Mouse (Mus musculus): ENCODE measurements around the gene Adarb2. TPM values are rescaled to one million over a fixed set of nuclear protein-coding genes. Genes with fewer than 3 reads are reported as not detected.

Adarb2 gene
- 1.8 and 2.3 TPM in 2 replicates for polyA plus RNA-seq (2015; fragmentation: Nextera tagmentation; extraction: Ambion mirVana)

DNA sequence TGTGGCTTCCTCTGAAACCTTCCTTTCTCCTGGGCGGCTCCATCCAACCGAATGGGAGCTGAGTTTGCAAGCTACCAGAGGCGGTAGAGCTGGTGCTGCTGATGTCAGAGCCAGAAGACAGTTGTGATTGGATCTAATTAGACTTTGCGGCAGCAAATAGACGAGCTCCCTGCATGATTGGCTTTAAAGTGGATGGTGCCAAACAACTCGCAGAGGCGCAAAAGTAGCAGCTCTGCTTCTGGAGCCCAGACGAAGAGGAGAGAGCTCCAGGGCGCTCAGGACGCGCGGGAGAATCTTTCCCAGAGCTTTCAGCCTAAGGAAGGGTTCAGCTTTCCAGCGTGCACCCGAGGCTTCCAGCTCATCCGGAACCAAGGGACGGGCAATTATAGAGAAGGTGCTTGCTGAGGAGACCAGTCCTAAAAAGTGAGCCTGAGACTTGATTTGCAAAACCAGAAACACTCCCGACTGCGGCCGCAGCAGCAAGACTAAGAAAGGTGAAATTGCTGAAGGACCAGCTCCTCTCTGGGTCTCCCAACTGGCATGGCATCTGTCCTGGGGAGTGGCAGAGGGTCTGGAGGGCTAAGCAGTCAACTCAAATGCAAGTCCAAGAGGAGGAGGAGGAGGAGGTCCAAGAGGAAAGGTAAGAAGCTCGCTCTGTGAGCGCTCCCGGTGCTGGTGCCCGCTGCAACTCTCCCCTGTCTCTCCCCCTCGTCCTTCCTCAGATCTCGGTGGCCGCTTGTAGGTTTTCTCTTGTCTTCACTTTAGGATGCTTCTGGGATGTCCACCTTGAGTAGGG lies at the start of gene Adarb2:
Gene Adarb2, plus strand, starts transcription at position 186 of the 796 bp plus-strand sequence.
- H3K4me1 ChIP-seq, result peaks cover 10% of the 10 kb centered on the region; the same call in 1 of the 2 replicates
- under 1% methylated on average over 26 of the region's 26 CpGs for WGBS
- H3K9ac ChIP-seq, result peak within 1 kb of the TSS; percentile 64
- H3K4me2 ChIP-seq, result peak within 1 kb of the TSS; percentile 81
- peak; percentile 75 for ATAC-seq (ENCODE audit: insufficient number of reproducible peaks, insufficient read depth, low FRiP score, low TSS enrichment, low read depth)
- peaks cover 25% of the 10 kb centered on the region for H3K27me3 ChIP-seq
- H3K4me3 ChIP-seq, result peak within 1 kb of the TSS; percentile 45
- no peaks in the 10 kb centered on the region for H3K36me3 ChIP-seq
- H3K9me3 ChIP-seq, result no peaks in the 10 kb centered on the region
- no peak within 1 kb of the TSS for H3K27ac ChIP-seq

DNA sequence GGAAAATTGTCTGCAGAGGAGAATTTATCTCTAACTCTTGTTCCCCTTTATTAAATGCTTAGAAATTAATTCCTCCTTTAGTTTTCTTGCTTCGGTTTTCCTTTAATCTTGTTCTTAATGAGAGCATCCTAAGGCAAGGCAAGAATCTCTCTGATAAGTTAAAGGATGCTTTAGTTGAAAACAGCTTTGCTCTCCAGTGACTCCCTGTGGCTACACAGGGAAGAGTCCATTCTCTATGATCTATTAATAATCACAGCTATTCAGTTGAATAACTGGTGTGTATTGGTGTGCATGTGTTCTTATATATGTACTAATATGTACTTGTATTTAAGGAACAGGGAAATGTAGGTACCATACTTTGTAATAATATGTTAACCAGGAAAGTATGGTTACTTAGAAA lies 28.9 kb upstream of the Adarb2 start:
- Histone ChIP-seq H3K27ac (no peak overlapping the region), H3K4me2 (no peak overlapping the region), H3K4me1 (no peaks in the 10 kb centered on the region), H3K4me3 (no peak overlapping the region), H3K36me3 (no peaks in the 10 kb centered on the region), H3K9ac (no peak overlapping the region), H3K9me3 (no peaks in the 10 kb centered on the region), H3K27me3 (no peaks in the 10 kb centered on the region)
- no peak for ATAC-seq (ENCODE audit: insufficient number of reproducible peaks, insufficient read depth, low FRiP score, low TSS enrichment, low read depth)
- WGBS, result 55% methylated on average over 1 of the region's 1 CpGs

GRCm38 (mm10) chr13:8191977-8192376 lies 10.7 kb upstream of the Adarb2 start:
- WGBS, result 59% methylated on average over 7 of the region's 7 CpGs
- H3K36me3 ChIP-seq, result no peaks in the 10 kb centered on the region
- no peak overlapping the region for H3K27ac ChIP-seq
- no peak for ATAC-seq (ENCODE audit: insufficient number of reproducible peaks, insufficient read depth, low FRiP score, low TSS enrichment, low read depth)
- H3K4me2 ChIP-seq, result no peak overlapping the region
- no peak overlapping the region for H3K9ac ChIP-seq
- no peaks in the 10 kb centered on the region for H3K4me1 ChIP-seq
- no peaks in the 10 kb centered on the region for H3K27me3 ChIP-seq
- H3K9me3 ChIP-seq, result no peaks in the 10 kb centered on the region
- H3K4me3 ChIP-seq, result no peak overlapping the region

GRCm38 (mm10) chr13:8199186-8199880 lies 3.3 kb upstream of the Adarb2 start:
- ATAC-seq (ENCODE audit: insufficient number of reproducible peaks, insufficient read depth, low FRiP score, low TSS enrichment, low read depth), result no peak
- H3K4me2 ChIP-seq, result no peak overlapping the region
- WGBS, result 65% methylated on average over 3 of the region's 3 CpGs
- no peaks in the 10 kb centered on the region for H3K9me3 ChIP-seq
- H3K27ac ChIP-seq, result no peak overlapping the region
- H3K4me1 ChIP-seq, result peaks cover 10% of the 10 kb centered on the region; the same call in 1 of the 2 replicates
- no peak overlapping the region for H3K4me3 ChIP-seq
- H3K27me3 ChIP-seq, result peaks cover 25% of the 10 kb centered on the region
- no peaks in the 10 kb centered on the region for H3K36me3 ChIP-seq
- H3K9ac ChIP-seq, result no peak overlapping the region

DNA sequence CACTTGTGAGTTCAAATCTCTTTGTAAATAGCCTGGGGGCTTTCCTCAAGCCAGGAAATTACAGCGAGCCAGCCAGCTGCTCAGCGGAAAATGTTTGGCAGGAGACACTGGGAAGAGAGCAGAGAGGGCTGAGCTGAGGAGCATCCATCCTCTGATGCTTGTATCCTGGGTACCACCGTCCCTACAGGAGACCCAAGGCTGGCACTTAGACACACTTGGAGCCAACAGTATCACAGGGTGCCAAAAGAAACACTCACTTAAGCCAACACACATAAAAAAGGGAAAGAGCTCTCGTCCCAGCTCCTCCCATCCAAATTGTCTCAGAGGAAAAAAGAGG lies 779 bp downstream of the Adarb2 start:
- no peak for ATAC-seq (ENCODE audit: insufficient number of reproducible peaks, insufficient read depth, low FRiP score, low TSS enrichment, low read depth)
- Histone ChIP-seq H3K4me1 (peaks cover 10% of the 10 kb centered on the region; the same call in 1 of the 2 replicates), H3K9ac (peak overlapping the region; percentile 64)

GRCm38 (mm10) chr13:8207337-8207736 lies 4.7 kb downstream of the Adarb2 start:
- 70% methylated on average over 16 of the region's 16 CpGs for WGBS
- Histone ChIP-seq H3K4me2 (no peak overlapping the region), H3K9me3 (no peaks in the 10 kb centered on the region), H3K27ac (no peak overlapping the region), H3K4me1 (peaks cover 8% of the 10 kb centered on the region; the same call in 1 of the 2 replicates), H3K36me3 (no peaks in the 10 kb centered on the region), H3K9ac (no peak overlapping the region), H3K27me3 (peaks cover 18% of the 10 kb centered on the region), H3K4me3 (no peak overlapping the region)
- no peak for ATAC-seq (ENCODE audit: insufficient number of reproducible peaks, insufficient read depth, low FRiP score, low TSS enrichment, low read depth)

More for the DNA sequence above, 779 bp downstream of the Adarb2 start:
- no peak overlapping the region for H3K27ac ChIP-seq
- no peaks in the 10 kb centered on the region for H3K36me3 ChIP-seq
- no peaks in the 10 kb centered on the region for H3K9me3 ChIP-seq
- WGBS, result 2% methylated on average over 4 of the region's 4 CpGs
- H3K4me3 ChIP-seq, result peak overlapping the region; percentile 45
- H3K4me2 ChIP-seq, result peak overlapping the region; percentile 81
- H3K27me3 ChIP-seq, result peaks cover 25% of the 10 kb centered on the region

DNA sequence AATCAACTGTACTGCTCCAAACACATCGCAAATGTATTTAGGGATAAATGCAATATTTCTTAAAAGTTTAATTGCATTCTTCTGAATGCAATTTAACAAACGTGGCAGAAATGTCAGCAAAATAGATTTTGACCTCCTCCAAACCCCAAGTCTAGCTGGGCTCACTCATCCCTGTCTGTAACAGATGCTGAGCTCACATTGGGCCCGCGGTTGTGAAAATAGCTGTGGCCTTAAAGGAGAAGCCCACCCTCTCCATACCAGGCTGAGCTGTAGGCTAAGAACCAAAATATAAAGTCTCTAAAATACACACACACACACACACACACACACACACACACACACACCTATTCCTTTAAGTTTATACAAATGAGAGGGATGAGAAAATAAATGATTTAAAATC lies 8.1 kb downstream of the Adarb2 start:
- 54% methylated on average over 4 of the region's 4 CpGs for WGBS

GRCm38 (mm10) chr13:8238871-8239270 lies 36.2 kb downstream of the Adarb2 start:
- WGBS, result 62% methylated on average over 1 of the region's 1 CpGs
- Histone ChIP-seq H3K9ac (no peak overlapping the region), H3K4me2 (no peak overlapping the region), H3K36me3 (no peaks in the 10 kb centered on the region), H3K27me3 (no peaks in the 10 kb centered on the region), H3K4me3 (no peak overlapping the region), H3K27ac (no peak overlapping the region), H3K4me1 (no peaks in the 10 kb centered on the region), H3K9me3 (no peaks in the 10 kb centered on the region)
- no peak for ATAC-seq (ENCODE audit: insufficient number of reproducible peaks, insufficient read depth, low FRiP score, low TSS enrichment, low read depth)

More for the DNA sequence above, 8.1 kb downstream of the Adarb2 start:
- Histone ChIP-seq H3K4me2 (no peak overlapping the region), H3K27ac (no peak overlapping the region), H3K4me1 (no peaks in the 10 kb centered on the region), H3K4me3 (no peak overlapping the region), H3K27me3 (no peaks in the 10 kb centered on the region), H3K9me3 (no peaks in the 10 kb centered on the region), H3K9ac (no peak overlapping the region), H3K36me3 (no peaks in the 10 kb centered on the region)
- no peak for ATAC-seq (ENCODE audit: insufficient number of reproducible peaks, insufficient read depth, low FRiP score, low TSS enrichment, low read depth)

DNA sequence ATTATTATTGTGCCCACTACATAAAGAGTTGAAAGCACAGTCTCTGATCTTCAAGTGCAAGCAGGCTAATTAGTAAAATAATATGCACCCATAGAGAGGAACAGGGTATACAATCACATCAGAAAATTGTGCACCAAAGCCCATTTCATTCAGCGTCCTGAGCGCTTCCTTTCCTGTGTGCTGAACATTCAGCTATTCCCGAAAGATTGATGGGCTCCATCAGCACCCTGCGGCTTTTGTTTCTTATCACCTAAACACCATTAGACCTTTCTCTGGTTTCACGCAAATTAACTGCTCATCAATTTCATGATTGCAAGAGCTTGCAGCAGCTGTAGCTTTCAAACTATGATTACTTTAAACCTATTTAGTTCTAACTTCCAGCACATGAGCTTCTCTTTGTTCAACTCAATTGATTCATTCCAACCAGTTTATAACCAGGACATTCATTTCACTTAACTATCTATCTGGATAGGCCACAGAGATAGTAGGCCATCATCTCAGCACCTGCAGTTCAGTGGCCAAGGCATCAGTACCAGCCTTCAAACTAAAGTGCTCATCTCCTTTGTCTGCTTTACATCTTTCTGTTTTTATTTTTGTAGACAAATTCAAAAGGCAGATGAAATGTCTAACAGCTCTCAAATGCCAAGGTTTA lies 45.5 kb downstream of the Adarb2 start:
- no peaks in the 10 kb centered on the region for H3K9me3 ChIP-seq
- no peak overlapping the region for H3K9ac ChIP-seq
- H3K27me3 ChIP-seq, result no peaks in the 10 kb centered on the region
- 87% methylated on average over 5 of the region's 5 CpGs for WGBS
- no peak overlapping the region for H3K4me3 ChIP-seq
- no peak overlapping the region for H3K27ac ChIP-seq
- no peaks in the 10 kb centered on the region for H3K4me1 ChIP-seq
- ATAC-seq (ENCODE audit: insufficient number of reproducible peaks, insufficient read depth, low FRiP score, low TSS enrichment, low read depth), result no peak
- H3K36me3 ChIP-seq, result no peaks in the 10 kb centered on the region
- no peak overlapping the region for H3K4me2 ChIP-seq

DNA sequence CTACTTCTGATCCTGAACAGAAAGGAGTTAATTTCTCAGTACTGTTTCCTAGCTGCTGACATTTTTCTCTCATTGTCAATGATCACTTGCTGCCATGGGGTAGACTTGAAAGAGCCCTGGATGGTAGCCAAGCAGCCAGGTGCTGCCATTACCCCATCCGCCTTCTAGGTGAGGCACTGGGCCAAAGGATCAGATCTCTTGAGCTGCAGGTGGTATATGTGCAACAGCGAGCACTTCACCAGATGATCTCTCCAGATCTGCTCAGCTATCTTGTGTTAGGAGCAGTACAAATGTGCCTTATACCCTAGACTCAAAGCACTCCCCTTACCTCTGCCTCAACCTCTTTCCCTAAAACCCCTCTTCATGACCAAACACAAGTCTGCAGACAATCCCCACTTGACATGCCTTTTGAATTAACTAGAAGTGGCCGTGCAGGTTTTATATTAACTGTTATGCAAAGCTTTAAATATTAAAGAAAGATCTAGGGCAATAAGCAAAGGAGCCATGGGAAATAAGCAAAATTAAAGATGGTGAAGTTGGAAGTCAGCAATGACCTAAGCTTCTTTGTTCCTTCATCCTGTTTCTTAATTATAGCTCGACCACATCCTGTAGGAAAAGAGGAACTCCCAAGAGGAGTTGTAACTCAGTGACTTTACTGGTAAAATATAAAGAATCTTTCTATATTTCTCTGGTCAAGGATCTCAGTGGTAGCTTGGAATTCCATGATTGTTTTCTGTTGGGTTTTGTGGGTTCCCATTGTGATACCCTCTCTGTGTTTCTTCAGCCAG lies 69.7 kb downstream of the Adarb2 start:
- 76% methylated on average over 4 of the region's 4 CpGs for WGBS
- H3K9me3 ChIP-seq, result no peaks in the 10 kb centered on the region
- no peak overlapping the region for H3K4me3 ChIP-seq
- no peaks in the 10 kb centered on the region for H3K36me3 ChIP-seq
- no peak overlapping the region for H3K4me2 ChIP-seq
- ATAC-seq (ENCODE audit: insufficient number of reproducible peaks, insufficient read depth, low FRiP score, low TSS enrichment, low read depth), result no peak
- no peaks in the 10 kb centered on the region for H3K27me3 ChIP-seq
- no peaks in the 10 kb centered on the region for H3K4me1 ChIP-seq
- H3K9ac ChIP-seq, result no peak overlapping the region
- H3K27ac ChIP-seq, result no peak overlapping the region

- Histone ChIP-seq H3K27me3 (no peaks in the 10 kb centered on the region), H3K4me3 (no peak overlapping the region), H3K4me1 (no peaks in the 10 kb centered on the region), H3K27ac (no peak overlapping the region), H3K9me3 (no peaks in the 10 kb centered on the region), H3K4me2 (no peak overlapping the region), H3K36me3 (no peaks in the 10 kb centered on the region), H3K9ac (no peak overlapping the region)
- no peak for ATAC-seq (ENCODE audit: insufficient number of reproducible peaks, insufficient read depth, low FRiP score, low TSS enrichment, low read depth)
- WGBS, result 71% methylated on average over 2 of the region's 2 CpGs
Measured at GRCm38 (mm10) chr13:8283116-8283515, 80.5 kb downstream of the Adarb2 start.

Measured in embryonic facial prominence, embryonic 13.5 days (tissue).